Mouse (Mus musculus): ENCODE results near the gene Tctn3. TPM values are rescaled to one million over a fixed set of nuclear protein-coding genes. Genes with fewer than 3 reads are reported as not detected.

Tctn3 gene
- polyA plus RNA-seq, 2 experiments, result 11.4 to 17.0 TPM

GRCm38 (mm10) chr19:40658281-40658680 lies 46.2 kb upstream of the Tctn3 start:
- WGBS, result 62% methylated on average over 6 of the region's 6 CpGs
- peaks cover 11% of the 10 kb centered on the region for H3K4me1 ChIP-seq (ENCODE audit: control insufficient read depth, insufficient read depth, low read length)

DNA sequence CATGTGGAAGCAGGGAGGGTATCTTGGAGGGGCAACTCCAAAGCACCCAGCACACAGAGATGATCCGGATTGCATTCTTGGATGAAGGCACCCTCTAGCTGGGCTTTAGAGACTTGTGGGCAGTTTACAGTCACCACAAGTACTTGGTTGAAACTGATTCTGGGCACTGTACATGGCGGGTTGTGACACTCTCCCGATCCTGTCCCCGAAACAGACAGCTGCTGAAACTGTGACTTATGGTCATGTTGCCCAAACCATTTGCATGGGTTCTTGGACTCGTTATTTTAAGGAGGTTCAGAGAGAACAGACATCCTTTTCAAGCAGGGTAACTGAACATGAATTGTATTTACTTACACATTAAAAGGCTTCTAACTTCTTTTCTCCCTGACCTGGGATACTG lies 44.2 kb upstream of the Tctn3 start:
- Histone ChIP-seq H3K36me3 (ENCODE audit: control insufficient read depth, insufficient read depth, low read length) (no peaks in the 10 kb centered on the region), H3K9ac (ENCODE audit: low read depth, low read length, severe bottlenecking) (no peak overlapping the region), H3K4me2 (replicated peaks; ENCODE audit: low read depth, low read length, severe bottlenecking) (no peak overlapping the region), H3K4me3 (replicated peaks; ENCODE audit: low read length) (no peak overlapping the region), H3K27ac (replicated peaks; ENCODE audit: low read depth, low read length) (no peak overlapping the region), H3K9me3 (ENCODE audit: control insufficient read depth, low read length) (no peaks in the 10 kb centered on the region), H3K4me1 (ENCODE audit: control insufficient read depth, insufficient read depth, low read length) (peaks cover 11% of the 10 kb centered on the region), H3K27me3 (ENCODE audit: control insufficient read depth, insufficient read depth, low read length) (0 out of 2 replicates have a peak, but pooled peaks cover 6% of the 10 kb centered on the region)
- DNase-seq (ENCODE audit: low spot score) (no peak), ATAC-seq (ENCODE audit: low FRiP score, low read depth) (no peak)
- WGBS, result 82% methylated on average over 5 of the region's 5 CpGs
- TF ChIP-seq POLR2A (IDR thresholded peaks at IDR 0.05; ENCODE audit: borderline replicate concordance, extremely low read depth, insufficient read depth, insufficient read length), result no peak

More at GRCm38 (mm10) chr19:40658281-40658680, 46.2 kb upstream of the Tctn3 start:
- DNase-seq (ENCODE audit: low spot score) (no peak), ATAC-seq (ENCODE audit: low FRiP score, low read depth) (no peak)
- Histone ChIP-seq H3K27ac (replicated peaks; ENCODE audit: low read depth, low read length) (no peak overlapping the region), H3K9ac (ENCODE audit: low read depth, low read length, severe bottlenecking) (no peak overlapping the region), H3K36me3 (ENCODE audit: control insufficient read depth, insufficient read depth, low read length) (no peaks in the 10 kb centered on the region), H3K27me3 (ENCODE audit: control insufficient read depth, insufficient read depth, low read length) (0 out of 2 replicates have a peak, but pooled peaks cover 6% of the 10 kb centered on the region), H3K4me3 (replicated peaks; ENCODE audit: low read length) (no peak overlapping the region), H3K9me3 (ENCODE audit: control insufficient read depth, low read length) (no peaks in the 10 kb centered on the region), H3K4me2 (replicated peaks; ENCODE audit: low read depth, low read length, severe bottlenecking) (no peak overlapping the region)
- no peak for TF ChIP-seq POLR2A (IDR thresholded peaks at IDR 0.05; ENCODE audit: borderline replicate concordance, extremely low read depth, insufficient read depth, insufficient read length)

DNA sequence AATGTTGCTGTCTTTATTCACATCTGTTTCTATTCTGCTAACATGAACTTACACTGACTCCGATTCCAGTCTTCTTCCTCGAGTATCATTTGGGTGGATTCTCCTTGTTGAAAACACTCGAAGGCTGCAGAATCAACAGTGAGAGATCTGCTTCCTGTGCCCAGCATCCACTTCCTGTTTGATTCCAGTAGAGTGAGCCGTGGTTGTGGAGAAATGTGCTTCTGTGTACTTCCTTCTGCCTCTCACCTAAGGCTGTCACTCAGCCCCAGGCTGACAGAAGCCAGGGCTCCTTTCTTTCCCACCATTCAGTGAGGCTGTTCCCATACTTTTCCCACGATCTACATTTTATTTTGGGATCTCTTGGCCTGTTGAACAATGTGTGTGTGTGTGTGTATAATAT lies 38.1 kb upstream of the Tctn3 start:
- H3K4me2 ChIP-seq (replicated peaks; ENCODE audit: low read depth, low read length, severe bottlenecking), result no peak overlapping the region
- H3K9me3 ChIP-seq (ENCODE audit: control insufficient read depth, low read length), result no peaks in the 10 kb centered on the region
- whole genome bisulfite sequencing, result 59% methylated on average over 5 of the region's 5 CpGs
- DNase-seq (ENCODE audit: low spot score), result no peak
- H3K9ac ChIP-seq (ENCODE audit: low read depth, low read length, severe bottlenecking), result no peak overlapping the region
- no peaks in the 10 kb centered on the region for H3K36me3 ChIP-seq (ENCODE audit: control insufficient read depth, insufficient read depth, low read length)
- no peaks in the 10 kb centered on the region for H3K27me3 ChIP-seq (ENCODE audit: control insufficient read depth, insufficient read depth, low read length)
- ATAC-seq (ENCODE audit: low FRiP score, low read depth), result no peak
- no peak overlapping the region for H3K27ac ChIP-seq (replicated peaks; ENCODE audit: low read depth, low read length)
- peaks cover 15% of the 10 kb centered on the region for H3K4me1 ChIP-seq (ENCODE audit: control insufficient read depth, insufficient read depth, low read length)
- no peak for TF ChIP-seq POLR2A (IDR thresholded peaks at IDR 0.05; ENCODE audit: borderline replicate concordance, extremely low read depth, insufficient read depth, insufficient read length)
- no peak overlapping the region for H3K4me3 ChIP-seq (replicated peaks; ENCODE audit: low read length)

DNA sequence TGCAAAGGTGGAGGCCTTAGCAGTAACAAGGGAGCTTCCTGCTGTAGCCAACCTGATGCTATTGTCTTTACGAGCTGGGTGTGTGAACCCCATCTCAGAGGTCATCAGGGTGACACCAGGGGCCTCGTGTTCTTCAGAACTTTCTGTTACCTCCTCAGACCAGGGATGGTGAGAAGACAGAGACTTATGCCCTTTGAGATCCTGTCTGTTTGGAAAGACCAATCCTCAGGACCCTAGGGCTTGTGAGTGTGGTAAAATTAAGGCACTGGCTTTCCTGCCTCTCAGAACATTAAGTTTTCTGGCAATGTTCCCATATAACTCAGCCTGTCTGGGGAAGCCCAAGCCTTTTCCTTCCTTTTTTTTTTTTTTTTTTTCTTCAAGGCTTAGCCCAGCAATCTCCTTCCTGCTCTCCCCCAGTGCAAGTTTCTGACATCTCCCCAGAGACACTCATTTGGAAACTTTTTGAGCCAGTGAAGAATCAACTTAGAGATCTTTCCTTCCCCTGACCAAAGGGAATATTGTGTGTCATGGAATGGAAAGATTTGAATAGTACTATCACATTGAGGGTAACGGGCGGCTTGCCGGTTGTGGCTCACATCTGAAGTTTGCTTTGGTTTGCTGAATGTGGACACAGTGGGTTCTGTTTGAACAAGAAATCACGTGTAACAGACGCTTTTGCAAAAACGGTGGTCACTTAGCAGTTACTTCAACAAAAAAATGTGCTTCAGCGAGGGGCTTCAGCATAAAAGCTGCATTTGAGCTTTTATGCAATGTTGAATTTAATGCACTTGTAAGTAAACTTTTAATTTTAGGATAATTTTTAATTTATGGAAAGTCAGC lies 35.5 kb upstream of the Tctn3 start:
- no peak overlapping the region for H3K27ac ChIP-seq (replicated peaks; ENCODE audit: low read depth, low read length)

DNA sequence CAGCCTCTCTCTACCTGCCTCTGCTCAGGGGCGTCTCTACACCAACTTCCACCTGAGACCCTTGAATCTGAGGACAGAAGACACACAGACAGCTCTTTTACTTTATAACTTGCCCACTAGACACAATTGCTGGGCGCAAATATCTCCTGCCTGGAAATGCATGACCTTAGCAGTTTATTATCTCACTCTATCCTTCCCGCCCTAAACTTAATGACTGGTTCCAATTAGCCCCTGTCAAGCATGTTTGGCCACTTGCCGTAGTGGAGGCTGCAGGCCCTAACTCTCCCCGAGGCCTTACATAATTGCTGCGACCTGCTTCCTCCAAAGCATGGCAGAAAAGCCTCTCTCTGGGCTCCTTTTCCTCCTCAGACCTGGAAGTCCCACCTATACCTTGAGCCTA lies 34.3 kb upstream of the Tctn3 start:
- no peaks in the 10 kb centered on the region for H3K9me3 ChIP-seq (ENCODE audit: control insufficient read depth, low read length)
- H3K4me2 ChIP-seq (replicated peaks; ENCODE audit: low read depth, low read length, severe bottlenecking), result no peak overlapping the region
- H3K4me3 ChIP-seq (replicated peaks; ENCODE audit: low read length), result no peak overlapping the region
- H3K4me1 ChIP-seq (ENCODE audit: control insufficient read depth, insufficient read depth, low read length), result peaks cover 15% of the 10 kb centered on the region
- no peaks in the 10 kb centered on the region for H3K27me3 ChIP-seq (ENCODE audit: control insufficient read depth, insufficient read depth, low read length)
- 23% methylated on average over 6 of the region's 6 CpGs for whole genome bisulfite sequencing
- H3K27ac ChIP-seq (replicated peaks; ENCODE audit: low read depth, low read length), result no peak overlapping the region
- H3K36me3 ChIP-seq (ENCODE audit: control insufficient read depth, insufficient read depth, low read length), result no peaks in the 10 kb centered on the region
- H3K9ac ChIP-seq (ENCODE audit: low read depth, low read length, severe bottlenecking), result no peak overlapping the region
- ATAC-seq (ENCODE audit: low FRiP score, low read depth) (no peak), DNase-seq (ENCODE audit: low spot score) (no peak)
- TF ChIP-seq POLR2A (IDR thresholded peaks at IDR 0.05; ENCODE audit: borderline replicate concordance, extremely low read depth, insufficient read depth, insufficient read length), result no peak

More for the DNA sequence above, 35.5 kb upstream of the Tctn3 start:
- H3K36me3 ChIP-seq (ENCODE audit: control insufficient read depth, insufficient read depth, low read length), result no peaks in the 10 kb centered on the region
- no peaks in the 10 kb centered on the region for H3K9me3 ChIP-seq (ENCODE audit: control insufficient read depth, low read length)
- H3K4me3 ChIP-seq (replicated peaks; ENCODE audit: low read length), result no peak overlapping the region
- no peak for TF ChIP-seq POLR2A (IDR thresholded peaks at IDR 0.05; ENCODE audit: borderline replicate concordance, extremely low read depth, insufficient read depth, insufficient read length)
- no peak overlapping the region for H3K9ac ChIP-seq (ENCODE audit: low read depth, low read length, severe bottlenecking)
- no peak overlapping the region for H3K4me2 ChIP-seq (replicated peaks; ENCODE audit: low read depth, low read length, severe bottlenecking)
- no peaks in the 10 kb centered on the region for H3K27me3 ChIP-seq (ENCODE audit: control insufficient read depth, insufficient read depth, low read length)
- 55% methylated on average over 9 of the region's 9 CpGs for WGBS
- DNase-seq (ENCODE audit: low spot score), result peak; percentile 59
- ATAC-seq (ENCODE audit: low FRiP score, low read depth), result no peak
- peaks cover 15% of the 10 kb centered on the region for H3K4me1 ChIP-seq (ENCODE audit: control insufficient read depth, insufficient read depth, low read length)

Data from limb, embryonic 14.5 days (tissue).